Mouse (Mus musculus) heart, postnatal 0 days (tissue): ENCODE data around the gene Gbp8. TPM values are rescaled to one million over a fixed set of nuclear protein-coding genes. Genes with fewer than 3 reads are reported as not detected.

ENCODE experiments used
- ATAC-seq: fragments of 200-750 bp; cut with Nextera tagmentation; 2 replicates; pipeline ENCODE4 v1.8.0; 2017; ENCODE audit warnings: low read depth, moderate number of reproducible peaks, moderate library complexity; ENCODE audit not compliant: insufficient read depth
- DNase-seq: peaks from one replicate; pipeline ENCODE4 v3.0.0-alpha.2; 2016; ENCODE audit warnings: low spot score
- H3K27ac ChIP-seq: fragments of 300-500 bp; sonication (generic); 2 replicates; pipeline ENCODE4 v1.5.1; 2014; ENCODE audit warnings: low read depth, mild to moderate bottlenecking
- H3K27me3 ChIP-seq: fragments of 300-500 bp; sonication (generic); 2 replicates; pipeline ENCODE4 v1.6.1; 2014; ENCODE audit warnings: low read length, mixed read lengths; ENCODE audit not compliant: control insufficient read depth, insufficient read depth
- H3K36me3 ChIP-seq: fragments of 300-500 bp; sonication (generic); replicated peaks from 2 replicates; pipeline ENCODE4 v1.6.1; 2014; ENCODE audit warnings: low read length, mixed read lengths; ENCODE audit not compliant: control insufficient read depth, insufficient read depth
- H3K4me1 ChIP-seq: fragments of 300-500 bp; sonication (generic); 2 replicates; pipeline ENCODE4 v1.6.1; 2014; ENCODE audit warnings: antibody characterized with exemption; ENCODE audit not compliant: control insufficient read depth, insufficient read depth
- H3K4me2 ChIP-seq: fragments of 300-500 bp; sonication (generic); 2 replicates; pipeline ENCODE4 v1.6.1; 2014; ENCODE audit warnings: low read depth, mild to moderate bottlenecking, low read length, moderate library complexity
- H3K4me3 ChIP-seq: fragments of 300-500 bp; sonication (generic); 2 replicates; pipeline ENCODE4 v1.5.1; 2014; ENCODE audit warnings: low read depth, low read length
- H3K9ac ChIP-seq: fragments of 300-500 bp; sonication (generic); replicated peaks from 2 replicates; pipeline ENCODE4 v1.6.1; 2014; ENCODE audit warnings: low read depth, low read length, mixed read lengths
- H3K9me3 ChIP-seq: fragments of 300-500 bp; sonication (generic); replicated peaks from 2 replicates; pipeline ENCODE4 v1.6.1; 2016; ENCODE audit warnings: low read length; ENCODE audit not compliant: control insufficient read depth
- CTCF ChIP-seq: IDR thresholded peaks from 2 replicates; pipeline ENCODE4 v1.5.1; 2016; ENCODE audit warnings: antibody characterized with exemption, control low read depth, low read depth
- EP300 ChIP-seq: IDR thresholded peaks from 2 replicates; pipeline ENCODE4 v1.6.1; 2016; ENCODE audit warnings: antibody characterized with exemption, low read depth
- WGBS: fragments of 180-500 bp; shearing (Covaris S2); extraction: QIAGEN DNeasy Blood & Tissue Kit; methylation state at CpG from one replicate; pipeline ENCODE4 v1.1.7; 2014; 5-methylcytosine and 5-hydroxymethylcytosine counted together
- polyA plus RNA-seq: library from polyadenylated mRNA; unstranded; fragments of >200 nt; fragmentation: Nextera tagmentation; extraction: Ambion mirVana; gene quantifications from 2 replicates; pipeline ENCODE4 v1.2.1, GENCODE M21; 2015
- total RNA-seq: library from RNA; depleted of rRNA; stranded (reverse); fragments of >200 nt; gene quantifications from 2 replicates; pipeline ENCODE4 v1.2.3, GENCODE M21; 2014; ENCODE audit warnings: low replicate concordance; rRNA removed

Gbp8 gene
- total and polyA plus RNA-seq, 2 experiments from 2014 or later = 0.45 TPM; not detected in 1

GRCm38 (mm10) chr5:104982535-104982934 lies 156.8 kb downstream of the Gbp8 start, which contains the start of gene Abcg3:
TSS of gene Abcg3 (minus strand) at chr5:104982718.
- ATAC-seq (no peak), DNase-seq (no peak)
- Histone ChIP-seq H3K9ac (no peak within 1 kb of the TSS), H3K9me3 (no peaks in the 10 kb centered on the region), H3K4me2 (peak within 1 kb of the TSS; percentile 61), H3K27ac (no peak within 1 kb of the TSS), H3K4me3 (peak within 1 kb of the TSS; percentile 37), H3K36me3 (no peaks in the 10 kb centered on the region), H3K27me3 (no peaks in the 10 kb centered on the region), H3K4me1 (no peaks in the 10 kb centered on the region)
- 26% methylated on average over 12 of the region's 12 CpGs for WGBS
- TF ChIP-seq CTCF (no peak), EP300 (no peak)

- H3K4me2 ChIP-seq = no peak overlapping the region
- 29% methylated on average over 2 of the region's 2 CpGs for WGBS
- H3K4me1 ChIP-seq = no peaks in the 10 kb centered on the region
- H3K27me3 ChIP-seq = no peaks in the 10 kb centered on the region
- H3K9me3 ChIP-seq = no peaks in the 10 kb centered on the region
- H3K36me3 ChIP-seq = no peaks in the 10 kb centered on the region
- no peak for ATAC-seq
- H3K4me3 ChIP-seq = no peak overlapping the region
- no peak for TF ChIP-seq EP300
- TF ChIP-seq CTCF = no peak
- no peak overlapping the region for H3K9ac ChIP-seq
- H3K27ac ChIP-seq = no peak overlapping the region
- DNase-seq = no peak
These were observed 160.3 kb downstream of the Gbp8 start for GRCm38 (mm10) chr5:104979040-104979513.

Other genes starting within 250 kb of the Gbp8 start
- gene Abcg3, start 156.8 kb downstream of the Gbp8 start, total RNA-seq = 0.04 TPM in 1 of 2 replicates, not detected in the other
- gene Abcg3, start 156.8 kb downstream of the Gbp8 start, polyA plus RNA-seq = 0.31 and 0.52 TPM in 2 replicates
- gene Gbp9, start within 50 bp of the Gbp8 start, total RNA-seq = 9.3 and 11.1 TPM in 2 replicates
- 3.6 and 4.7 TPM in 2 replicates for gene Gbp9, start within 50 bp of the Gbp8 start, polyA plus RNA-seq
- gene Gbp4, start within 50 bp of the Gbp8 start, total RNA-seq = 21.5 and 27.7 TPM in 2 replicates
- 2.3 and 2.9 TPM in 2 replicates for gene Gbp4, start within 50 bp of the Gbp8 start, polyA plus RNA-seq
- gene Gbp10, start 100.0 kb upstream of the Gbp8 start, total RNA-seq = not detected in 2 replicates
- not detected in 2 replicates for gene Gbp10, start 100.0 kb upstream of the Gbp8 start, polyA plus RNA-seq
- gene Gm43302, start 154.2 kb upstream of the Gbp8 start, total RNA-seq = 0.93 TPM in 1 of 2 replicates, not detected in the other
- gene Gm43302, start 154.2 kb upstream of the Gbp8 start, polyA plus RNA-seq = 0.10 TPM in 1 of 2 replicates, not detected in the other
- gene Gbp6, start 154.2 kb upstream of the Gbp8 start, total RNA-seq = 7.2 and 11.6 TPM in 2 replicates
- gene Gbp6, start 154.2 kb upstream of the Gbp8 start, polyA plus RNA-seq = 1.9 and 2.2 TPM in 2 replicates